Mouse (Mus musculus) cerebellum, postnatal 25 days (tissue): ENCODE measurements around the gene Sf3b6.
"Not testable (repeated sequence)": the region's sequence is repeated elsewhere in the genome, so short reads cannot be mapped to it uniquely, and the experiment has no call there.

ENCODE experiments used
- DNase-seq, 2 experiments: peaks; one replicate each; pipeline ENCODE4 v3.0.0; 2021; ENCODE audit warnings: mixed read lengths in 2 of 2

The Sf3b6 gene

GRCm38 (mm10) chr12:4817361-4818101 is at the start of gene Sf3b6:
Gene Sf3b6 (plus strand): TSS chr12:4817544.
- DNase-seq = peak; percentile 98 to 99

- DNase-seq = peak; percentile 99 to 100
Measured at GRCm38 (mm10) chr12:4768492-4769332, 48.6 kb upstream of the Sf3b6 start, which contains the start of the genes Pfn4 and Fam228b. Gene Pfn4 (plus strand): TSS chr12:4769022. Gene Fam228b (minus strand): TSS chr12:4769267.

- DNase-seq = no peak
Measured at GRCm38 (mm10) chr12:4769333-4769723, 48.0 kb upstream of the Sf3b6 start.

GRCm38 (mm10) chr12:4774895-4775587 is 42.3 kb upstream of the Sf3b6 start:
- no peak for DNase-seq

GRCm38 (mm10) chr12:4775588-4775949 is 41.8 kb upstream of the Sf3b6 start:
- no peak for DNase-seq

- no peak for DNase-seq
Measured at GRCm38 (mm10) chr12:4777734-4778133, 39.6 kb upstream of the Sf3b6 start.

- no peak for DNase-seq
Measured at GRCm38 (mm10) chr12:4780245-4780644, 37.1 kb upstream of the Sf3b6 start.

GRCm38 (mm10) chr12:4781270-4781669 is 36.1 kb upstream of the Sf3b6 start:
- DNase-seq = no peak

GRCm38 (mm10) chr12:4781725-4782404 is 35.5 kb upstream of the Sf3b6 start:
- peak; percentile 46 for DNase-seq

- no peak for DNase-seq
Measured at GRCm38 (mm10) chr12:4783598-4783997, 33.7 kb upstream of the Sf3b6 start.

- DNase-seq = no peak
Measured at GRCm38 (mm10) chr12:4784466-4784865, 32.9 kb upstream of the Sf3b6 start.

GRCm38 (mm10) chr12:4788128-4788527 is 29.2 kb upstream of the Sf3b6 start:
- not testable (repeated sequence) for DNase-seq

- peak in 1 of 2 experiments; percentile 46 for DNase-seq
Measured at GRCm38 (mm10) chr12:4793718-4794117, 23.6 kb upstream of the Sf3b6 start.

GRCm38 (mm10) chr12:4797471-4797870 is 19.9 kb upstream of the Sf3b6 start:
- not testable (repeated sequence) for DNase-seq

GRCm38 (mm10) chr12:4811036-4811435 is 6.3 kb upstream of the Sf3b6 start:
- no peak for DNase-seq

- no peak for DNase-seq
Measured at GRCm38 (mm10) chr12:4811705-4812104, 5.6 kb upstream of the Sf3b6 start.

- DNase-seq = no peak
Measured at GRCm38 (mm10) chr12:4813636-4814035, 3.7 kb upstream of the Sf3b6 start.

GRCm38 (mm10) chr12:4816680-4817360 is 524 bp upstream of the Sf3b6 start:
- DNase-seq = no peak

GRCm38 (mm10) chr12:4827256-4827655 is 9.9 kb downstream of the Sf3b6 start:
- no peak for DNase-seq

GRCm38 (mm10) chr12:4836959-4837358 is 19.6 kb downstream of the Sf3b6 start:
- no peak for DNase-seq

GRCm38 (mm10) chr12:4840010-4840409 is 22.7 kb downstream of the Sf3b6 start:
- no peak for DNase-seq

GRCm38 (mm10) chr12:4840741-4841140 is 23.4 kb downstream of the Sf3b6 start:
- peak in 1 of 2 experiments; percentile 41 for DNase-seq
